Mouse (Mus musculus) activated CD4-positive, CD25-positive, alpha-beta regulatory T cell, adult 4 months (primary cell): ENCODE results near the gene Slc12a4. TPM values are rescaled to one million over a fixed set of nuclear protein-coding genes. Genes with fewer than 3 reads are reported as not detected.

ENCODE experiments used
- ATAC-seq: one replicate; pipeline ENCODE4 v1.8.0; 2017
- polyA plus RNA-seq, 2 experiments: library from polyadenylated mRNA; unstranded; fragments of 100-300 nt; shearing (Covaris generic); gene quantifications; one replicate each; pipeline ENCODE4 v1.2.1; 2017

Slc12a4 gene
- polyA plus RNA-seq, 2 experiments from 2014 or later: 3.8 to 8.1 TPM

- ATAC-seq: no peak
These were observed 34.6 kb downstream of the Slc12a4 start for GRCm38 (mm10) chr8:105931271-105931670.

GRCm38 (mm10) chr8:105930602-105931001 is 35.3 kb downstream of the Slc12a4 start:
- ATAC-seq: peak; percentile 44

- no peak for ATAC-seq
These were observed 40.8 kb downstream of the Slc12a4 start for GRCm38 (mm10) chr8:105925123-105925522.

DNA sequence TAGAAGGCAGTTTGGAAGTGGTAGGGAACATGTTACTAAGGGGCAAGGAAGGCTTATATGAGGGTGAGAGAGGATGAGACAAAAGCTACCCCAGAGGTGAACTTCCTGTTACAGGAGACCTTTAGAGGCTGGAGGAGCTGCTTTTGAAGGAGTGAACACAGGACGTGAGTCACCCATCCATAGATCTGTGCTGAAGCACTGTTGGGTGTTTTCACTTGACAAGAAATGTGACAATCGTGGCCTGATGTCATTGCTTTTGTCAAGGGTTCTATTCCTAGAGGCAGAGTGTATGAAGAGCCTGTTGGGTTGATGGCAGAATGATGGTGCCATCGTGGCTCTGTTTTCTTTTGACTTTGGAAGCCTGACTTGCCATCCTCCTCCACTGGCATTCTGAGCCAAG is 46.5 kb downstream of the Slc12a4 start:
- ATAC-seq: peak; percentile 71

GRCm38 (mm10) chr8:105900941-105901616 is 64.8 kb downstream of the Slc12a4 start:
- ATAC-seq: peak; percentile 71

DNA sequence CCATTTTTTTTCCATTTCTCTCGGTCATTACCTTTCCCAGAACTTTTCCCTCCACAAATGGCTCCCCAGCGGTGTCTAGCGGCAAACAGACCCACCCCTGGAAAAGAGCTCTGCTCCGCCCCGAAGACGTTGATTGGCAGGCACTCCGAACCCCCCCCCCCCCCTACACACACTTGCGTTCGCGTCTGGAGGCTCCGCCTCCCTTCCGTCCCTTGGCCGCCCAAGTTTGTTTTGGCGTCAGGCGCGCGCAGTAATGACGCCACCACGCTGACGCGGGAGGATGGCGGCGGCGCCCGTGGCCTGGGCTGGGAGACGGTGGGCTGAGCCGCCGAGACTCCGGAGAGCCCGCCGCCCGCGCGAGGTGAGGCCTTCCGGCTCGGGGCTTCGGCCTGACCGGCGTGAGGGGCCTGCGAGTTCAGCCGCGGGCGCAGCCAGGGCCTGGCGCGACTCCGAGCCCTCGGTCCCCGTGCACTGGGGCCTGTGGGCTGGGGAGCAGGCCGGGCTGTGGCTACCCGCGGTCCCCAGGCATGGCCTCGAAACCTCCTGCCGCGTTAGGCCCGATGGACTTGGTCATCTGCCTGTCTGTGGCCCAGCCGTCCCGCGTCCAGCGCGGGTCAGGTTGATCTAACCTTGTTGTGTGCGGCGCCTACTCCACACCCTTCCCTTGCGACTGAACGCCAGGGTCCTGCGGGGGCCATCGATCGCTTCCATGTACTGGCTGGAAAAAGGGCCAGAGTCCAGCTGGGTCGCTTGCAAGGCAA is 65.5 kb downstream of the Slc12a4 start, which contains the start of gene Pskh1:
TSS of gene Pskh1 (plus strand) at position 262 of the 761 bp plus-strand sequence.
- peak; percentile 86 for ATAC-seq

DNA sequence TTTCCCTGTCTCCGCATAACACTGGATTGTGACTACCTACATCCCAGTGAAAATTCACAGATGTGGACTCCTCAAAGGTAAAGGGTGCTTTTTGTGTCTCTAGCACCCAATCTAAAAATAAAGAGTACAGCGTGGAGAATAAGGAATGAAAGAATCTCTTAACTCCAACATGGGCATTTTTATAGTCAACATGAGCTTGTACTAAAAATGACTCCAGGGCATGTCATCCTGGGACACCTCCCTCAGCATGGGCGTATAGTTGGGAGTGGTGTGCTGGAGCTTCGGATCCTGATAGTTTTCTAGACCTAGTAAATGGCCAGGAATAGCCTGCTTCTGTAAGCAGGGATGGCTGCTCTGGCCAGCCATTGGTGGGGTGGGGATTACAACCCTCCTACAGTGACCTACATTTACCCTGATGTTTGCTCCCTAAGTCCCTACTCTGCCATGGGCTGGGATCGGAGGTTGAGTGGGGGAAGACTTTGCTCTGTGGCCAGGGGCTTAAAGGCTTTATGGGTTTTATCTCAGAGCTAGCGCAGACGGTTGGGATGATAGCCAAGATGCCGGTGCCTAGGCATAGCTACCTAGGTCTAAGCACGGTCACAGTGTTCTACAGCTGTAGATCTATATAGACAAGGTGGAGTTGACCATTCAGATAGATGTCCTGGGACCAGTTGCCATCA is 68.0 kb downstream of the Slc12a4 start:
- no peak for ATAC-seq

Other genes starting within 250 kb of the Slc12a4 start
- gene Gfod2, start 207.4 kb downstream of the Slc12a4 start, polyA plus RNA-seq: 1 to 10 TPM; 1.8 to 4.3 TPM
- 1 to 10 TPM; 6.6 to 7.0 TPM for gene Ranbp10, start 138.7 kb downstream of the Slc12a4 start, polyA plus RNA-seq
- gene Tsnaxip1, start 138.4 kb downstream of the Slc12a4 start, polyA plus RNA-seq: not detected
- gene Cenpt, start 112.8 kb downstream of the Slc12a4 start, polyA plus RNA-seq: 10 to 100 TPM; 16.1 to 18.6 TPM
- gene Thap11, start 111.0 kb downstream of the Slc12a4 start, polyA plus RNA-seq: 1 to 10 TPM; 7.0 to 7.4 TPM
- gene Nutf2, start 105.5 kb downstream of the Slc12a4 start, polyA plus RNA-seq: 100 to 1,000 TPM in 1 of 2 experiments, 1 to 10 TPM in 1; 5.1 to 101 TPM
- 10 to 100 TPM; 24.6 to 32.7 TPM for gene Edc4, start 85.2 kb downstream of the Slc12a4 start, polyA plus RNA-seq
- gene Nrn1l, start 72.5 kb downstream of the Slc12a4 start, polyA plus RNA-seq: 1 to 10 TPM in 1 of 2 experiments, not detected in 1; 1.3 TPM
- gene Pskh1, start 65.7 kb downstream of the Slc12a4 start, polyA plus RNA-seq: 10 to 100 TPM in 1 of 2 experiments, 1 to 10 TPM in 1; 8.1 to 11.3 TPM
- 1 to 10 TPM; 3.2 to 3.3 TPM for gene Ctrl, start 32.2 kb downstream of the Slc12a4 start, polyA plus RNA-seq
- 100 to 1,000 TPM; 368 to 402 TPM for gene Psmb10, start 27.7 kb downstream of the Slc12a4 start, polyA plus RNA-seq
- gene Lcat, start 22.7 kb downstream of the Slc12a4 start, polyA plus RNA-seq: under 1 TPM; 0.25 to 0.61 TPM
- not detected for gene Dpep3, start 13.3 kb upstream of the Slc12a4 start, polyA plus RNA-seq
- gene Dus2, start 25.2 kb upstream of the Slc12a4 start, polyA plus RNA-seq: 10 to 100 TPM; 25.7 to 28.8 TPM
- not detected for gene Dpep2nb, start 39.9 kb upstream of the Slc12a4 start, polyA plus RNA-seq
- 10 to 100 TPM in 1 of 2 experiments, 1 to 10 TPM in 1; 9.7 to 12.1 TPM for gene Ddx28, start 45.8 kb upstream of the Slc12a4 start, polyA plus RNA-seq
- 10 to 100 TPM; 30.0 to 31.5 TPM for gene Nfatc3, start 92.7 kb upstream of the Slc12a4 start, polyA plus RNA-seq
- under 1 TPM in 1 of 2 experiments, not detected in 1; 0.20 TPM for gene Esrp2, start 170.9 kb upstream of the Slc12a4 start, polyA plus RNA-seq
- 1 to 10 TPM; 1.9 to 4.0 TPM for gene Pla2g15, start 184.3 kb upstream of the Slc12a4 start, polyA plus RNA-seq
- gene Slc7a6, start 202.8 kb upstream of the Slc12a4 start, polyA plus RNA-seq: 10 to 100 TPM; 26.2 to 33.6 TPM
- gene Slc7a6os, start 244.8 kb upstream of the Slc12a4 start, polyA plus RNA-seq: 10 to 100 TPM; 20.6 to 22.5 TPM
- gene Prmt7, start 244.8 kb upstream of the Slc12a4 start, polyA plus RNA-seq: 10 to 100 TPM; 19.5 to 31.6 TPM